Mouse (Mus musculus): ENCODE data around the gene Tmem238.
"Not testable (repeated sequence)": the region's sequence is repeated elsewhere in the genome, so short reads cannot be mapped to it uniquely, and the experiment has no call there.

Tmem238 gene

DNA sequence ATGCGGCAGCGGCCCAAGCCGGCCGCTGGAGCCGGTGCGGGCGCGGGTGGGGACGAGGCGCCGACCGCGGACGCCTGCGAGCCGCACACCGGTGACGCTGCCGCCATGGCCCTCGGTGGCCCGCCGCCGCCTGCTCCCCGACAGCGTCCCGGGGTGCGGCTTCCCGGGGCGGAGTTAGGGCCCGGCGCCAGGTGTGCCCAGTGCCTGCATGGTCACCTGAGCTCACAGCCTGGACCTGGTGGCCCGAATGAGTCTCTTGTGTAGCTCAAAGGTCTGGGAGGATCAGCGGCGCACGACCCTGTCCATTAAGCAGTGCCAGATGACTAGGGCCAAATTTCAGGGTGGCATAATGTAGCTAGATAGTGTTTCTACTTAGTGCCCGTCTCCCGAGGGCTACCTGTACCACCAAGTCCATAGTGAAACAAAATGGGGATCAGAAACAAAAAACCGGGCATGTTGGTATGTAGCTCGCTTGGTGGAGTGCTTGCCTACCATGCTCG lies at the start of gene Tmem238:
Gene Tmem238 (minus strand): TSS at position 221 of the 500 bp plus-strand sequence.
- DNase-seq, result peak in 1 of 2 experiments; percentile 57

DNA sequence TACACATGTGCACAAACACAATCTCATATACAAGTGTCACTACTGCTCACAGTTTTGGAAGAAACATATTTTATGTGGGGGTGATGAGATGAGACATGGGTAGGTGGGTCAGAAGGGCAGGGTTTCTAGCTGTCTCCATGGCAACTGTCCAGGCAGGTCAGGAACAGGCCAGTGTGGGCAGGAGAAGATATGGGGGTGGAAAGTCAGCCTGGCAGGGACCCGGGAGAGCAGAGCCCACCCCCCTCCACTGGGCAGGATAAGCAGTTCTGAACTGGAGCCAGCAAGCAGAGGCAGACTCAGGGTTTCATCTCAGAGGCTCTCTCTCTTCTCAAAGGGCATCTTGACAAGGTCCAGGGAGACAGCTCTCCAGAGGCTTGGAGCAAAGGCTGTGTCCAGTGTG lies 48.2 kb upstream of the Tmem238 start:
- no peak for DNase-seq

DNA sequence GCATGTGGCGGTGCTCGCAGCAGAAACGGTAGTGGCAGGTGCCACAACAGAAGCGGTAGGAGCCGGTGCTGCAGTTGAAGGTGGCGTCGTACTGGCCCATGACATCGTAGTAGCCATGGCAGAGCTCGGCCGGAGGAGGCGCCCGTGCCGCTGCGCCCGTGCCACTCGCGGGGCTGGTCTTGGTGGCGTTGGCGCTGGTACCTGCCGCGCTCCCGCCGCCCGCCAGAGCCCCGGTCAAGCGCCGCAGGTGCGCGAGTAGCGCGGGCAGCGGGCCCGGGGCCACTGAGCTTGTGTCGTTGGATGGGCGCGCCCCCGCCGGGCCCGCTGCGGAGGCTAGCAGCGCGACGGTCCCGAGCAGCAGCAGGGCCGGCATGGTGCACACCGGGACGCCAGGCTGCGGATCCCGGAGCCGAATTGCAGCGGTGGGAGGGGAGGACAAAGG lies 46.9 kb upstream of the Tmem238 start:
- DNase-seq, result peak; percentile 58 to 67

DNA sequence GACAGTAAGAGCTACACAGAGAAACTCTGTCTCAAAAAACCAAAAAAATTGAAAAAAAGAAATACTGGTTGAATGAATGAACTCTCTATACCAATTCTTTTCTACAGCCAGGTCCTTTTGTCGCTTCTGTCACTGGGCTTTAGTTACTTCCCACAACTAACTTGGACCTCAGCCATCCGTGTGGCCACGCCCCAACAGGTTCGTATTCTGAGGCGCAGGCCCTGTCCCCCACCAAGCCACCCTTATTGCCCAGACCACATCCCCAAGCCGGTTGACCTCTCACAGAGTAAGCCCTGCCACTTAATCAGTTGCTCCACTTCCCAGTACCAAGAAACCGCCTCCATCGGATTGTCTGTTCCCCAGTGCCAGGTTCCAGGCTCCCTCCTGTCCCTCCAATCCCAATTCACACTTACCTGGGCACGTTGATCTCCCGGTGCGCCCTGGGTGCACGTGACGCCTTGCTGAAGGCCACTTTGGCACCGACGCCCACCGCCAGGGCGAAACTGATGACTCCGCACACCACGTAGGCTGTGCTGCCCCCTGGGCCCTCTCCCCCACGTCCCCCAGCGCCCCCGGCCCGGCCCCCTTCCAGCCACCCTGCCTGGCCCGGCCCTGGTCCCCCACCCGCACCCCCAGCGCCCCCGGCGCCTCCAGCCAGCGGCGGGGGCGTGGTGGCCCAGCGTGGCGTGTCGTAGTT lies 46.3 kb upstream of the Tmem238 start:
- DNase-seq, result peak in 1 of 2 experiments; percentile 26

DNA sequence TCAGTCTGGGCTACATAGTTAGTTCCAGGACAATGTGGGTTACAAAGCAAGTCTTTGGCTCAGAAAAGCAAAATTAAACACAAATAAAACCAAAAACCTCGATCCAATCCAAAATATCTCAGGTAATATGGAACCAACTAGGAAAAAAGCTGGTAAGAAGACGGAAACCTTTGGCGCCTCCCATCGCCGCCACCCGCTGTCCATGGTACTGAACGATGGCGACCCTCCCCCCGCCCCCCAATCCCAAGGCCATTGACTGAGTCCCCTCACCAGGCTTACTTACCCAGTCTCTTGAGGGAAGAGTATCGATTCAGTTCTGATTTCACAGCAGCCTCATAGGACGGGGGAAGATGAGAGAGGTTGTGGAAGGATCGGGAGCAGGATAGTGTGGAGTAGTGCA lies 41.0 kb upstream of the Tmem238 start:
- DNase-seq, result no peak

DNA sequence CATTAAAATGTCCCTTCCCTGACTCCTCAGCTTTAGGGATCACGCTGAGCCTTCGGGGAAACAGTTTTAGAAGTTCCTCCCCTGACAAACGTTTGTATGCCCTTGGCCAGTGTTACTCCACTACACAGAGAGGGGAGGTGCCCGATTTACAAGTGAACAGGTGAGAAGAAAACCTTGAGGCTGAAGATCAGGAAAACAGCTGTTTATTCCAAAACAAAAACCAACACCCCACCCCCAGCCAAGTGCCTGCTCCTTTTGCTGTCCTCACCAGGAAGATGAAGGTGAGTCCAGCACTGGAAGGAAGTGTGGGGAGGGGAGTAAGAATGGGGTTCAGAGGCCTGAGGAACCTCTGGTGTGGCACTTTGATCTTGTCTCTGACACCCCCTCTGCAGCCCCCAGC lies 35.9 kb upstream of the Tmem238 start:
- no peak for DNase-seq

DNA sequence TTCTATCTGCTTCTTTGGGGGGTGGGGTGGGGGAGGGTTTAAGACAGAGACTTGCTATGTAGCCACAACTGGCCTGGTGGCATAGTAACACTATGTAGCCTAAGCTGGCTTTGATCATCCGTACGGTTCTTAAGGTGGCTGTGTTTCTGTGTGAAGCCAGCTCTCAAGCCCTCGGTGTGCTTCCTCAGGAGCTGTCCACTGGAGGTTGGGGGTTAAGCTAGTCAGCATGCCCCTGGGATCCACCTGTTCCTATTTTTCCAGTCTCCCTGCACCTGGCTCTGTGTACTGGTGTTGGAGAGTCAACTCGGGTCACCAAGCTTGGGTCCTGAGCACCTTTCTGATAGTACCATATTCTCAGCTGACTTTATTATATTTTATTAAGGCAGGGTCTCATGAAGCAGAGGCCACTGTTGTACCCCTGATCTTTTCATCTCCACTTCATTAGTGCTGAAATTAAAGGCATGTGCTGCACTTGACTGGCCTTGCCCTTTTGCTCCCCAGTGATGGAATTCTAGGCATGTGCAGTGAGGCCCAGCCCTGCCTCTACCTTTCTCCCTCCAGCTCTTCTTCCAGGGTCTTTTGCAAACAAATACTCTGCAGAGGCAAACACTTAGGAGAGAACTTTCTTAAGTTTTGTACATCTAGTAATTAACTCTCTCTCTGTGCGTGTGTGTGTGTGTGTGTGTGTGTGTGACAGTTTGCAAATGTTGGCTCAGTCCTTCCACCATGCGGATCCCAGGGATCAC lies 32.9 kb upstream of the Tmem238 start:
- DNase-seq, result no peak

DNA sequence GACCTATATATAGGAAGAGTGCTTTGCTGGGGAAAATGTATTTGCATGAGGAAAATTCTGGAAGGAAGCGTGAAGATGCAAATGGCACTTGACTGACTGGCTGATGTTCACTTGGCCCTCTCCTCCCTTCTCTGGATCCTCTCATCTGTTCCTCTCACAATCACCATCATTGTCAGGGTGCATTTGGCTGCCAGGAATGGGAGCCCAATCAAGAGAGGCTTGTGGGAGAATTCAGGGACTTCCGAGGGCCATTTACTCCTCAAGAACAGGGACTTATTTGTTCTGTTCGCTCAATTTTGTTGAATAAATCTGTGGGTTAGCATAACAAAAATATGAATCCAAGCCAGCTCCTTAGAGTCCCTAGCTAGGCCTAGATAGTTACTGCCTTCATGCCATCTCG lies 32.2 kb upstream of the Tmem238 start:
- DNase-seq, result no peak

DNA sequence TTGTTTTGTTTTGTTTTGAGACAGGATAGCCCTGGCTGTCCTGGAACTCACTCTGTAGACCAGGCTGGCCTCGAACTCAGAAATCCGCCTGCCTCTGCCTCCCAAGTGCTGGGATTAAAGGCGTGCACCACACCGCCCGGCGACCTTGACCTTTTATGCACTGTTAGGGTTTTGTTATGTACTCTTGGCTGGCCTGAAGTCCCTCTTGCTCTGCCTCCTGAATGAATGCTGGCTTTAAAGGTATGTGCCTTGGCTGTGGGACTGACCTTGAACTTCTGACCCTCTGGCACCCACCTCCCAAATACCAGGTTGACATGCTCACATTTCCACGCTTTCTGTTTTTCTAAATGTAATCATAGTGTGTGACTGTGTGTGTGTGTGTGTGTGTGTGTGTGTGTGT lies 31.5 kb upstream of the Tmem238 start:
- DNase-seq, result not testable (repeated sequence)

DNA sequence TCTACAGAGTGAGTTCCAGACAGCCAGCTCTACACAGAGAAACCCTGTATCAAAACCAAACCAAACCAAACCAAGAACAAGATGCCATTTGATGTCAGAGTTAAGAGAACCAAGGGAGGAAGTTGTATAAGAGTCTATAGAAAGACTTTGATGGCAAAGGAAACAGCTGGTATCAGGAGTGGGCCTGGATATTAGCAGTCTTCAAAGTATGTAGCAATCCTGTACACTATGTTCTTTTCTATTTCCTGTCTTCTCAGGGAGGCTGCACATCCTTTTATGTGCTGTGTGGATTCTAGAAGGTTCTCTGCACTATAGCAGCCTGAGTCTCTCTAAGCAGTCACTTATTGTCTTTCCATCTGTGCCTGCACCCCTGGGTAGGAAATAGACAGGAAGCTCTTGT lies 27.1 kb upstream of the Tmem238 start:
- DNase-seq, result no peak

DNA sequence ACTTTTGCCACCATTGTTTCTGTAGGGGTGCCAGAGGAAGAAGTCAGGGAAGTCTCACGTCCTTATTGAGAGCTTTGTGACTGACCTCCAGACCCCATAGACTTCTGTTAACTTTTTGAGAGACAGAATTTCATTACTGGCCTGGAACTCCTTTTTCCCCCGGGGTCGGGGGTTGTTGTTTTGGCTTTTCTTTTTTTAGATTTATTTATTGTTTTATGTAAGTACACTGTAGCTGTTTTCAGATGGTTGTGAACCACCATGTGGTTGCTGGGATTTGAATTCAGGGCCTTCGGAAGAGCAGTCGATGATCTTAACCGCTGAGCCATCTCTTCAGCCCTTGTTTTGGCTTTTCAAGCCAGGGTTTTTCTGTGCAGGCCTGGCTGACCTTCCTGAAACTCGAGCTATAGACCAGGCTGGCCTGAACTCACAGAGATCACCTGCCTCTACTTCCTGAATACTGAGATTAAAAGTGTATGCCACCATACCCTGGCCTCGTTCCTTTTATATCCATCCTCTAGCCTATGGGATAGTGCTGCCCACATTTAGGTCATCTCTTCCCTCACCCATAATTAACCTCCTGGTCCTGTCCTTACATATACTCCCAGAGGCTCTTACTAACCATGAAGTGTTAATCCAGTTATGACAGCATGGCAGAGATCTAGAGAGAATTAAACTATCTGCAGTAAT lies 23.8 kb upstream of the Tmem238 start:
- DNase-seq, result no peak

DNA sequence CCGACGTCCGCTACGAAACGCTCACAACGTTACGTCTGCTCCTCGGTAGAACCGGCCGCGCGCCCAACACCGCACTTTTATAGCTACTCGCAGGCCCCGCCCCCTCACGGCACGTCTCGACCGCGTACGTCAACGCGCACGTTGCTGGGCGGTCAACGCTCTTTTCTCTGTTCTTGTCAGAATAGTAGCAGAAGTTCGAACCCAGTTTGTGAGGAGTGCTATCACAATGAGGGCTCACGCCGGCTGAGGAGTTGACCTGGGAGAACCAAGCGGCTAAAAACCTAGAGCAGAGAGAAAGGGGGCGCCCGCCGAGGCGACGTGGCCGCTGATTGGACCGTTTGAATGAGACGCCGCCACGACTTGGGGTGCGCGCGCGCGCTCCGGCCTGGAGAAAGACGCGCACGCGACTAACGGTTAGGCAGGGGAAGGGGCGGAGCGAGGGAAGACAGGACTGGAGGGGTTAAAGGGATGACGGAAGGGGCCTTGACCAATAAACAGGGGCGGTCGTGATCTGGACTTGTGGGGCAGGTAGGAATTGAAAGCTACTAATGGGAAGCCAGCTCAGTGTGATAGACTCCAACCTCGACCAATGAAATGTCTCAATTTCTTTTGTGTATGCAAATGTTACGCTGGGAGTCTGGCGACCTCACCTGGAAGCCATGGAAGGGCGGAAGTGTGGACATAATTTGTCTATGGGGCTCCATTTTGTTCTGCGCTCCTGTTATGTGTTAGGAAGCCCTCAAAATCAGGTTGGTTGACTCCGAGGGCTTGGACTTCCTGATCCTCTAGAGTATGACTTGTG lies 23.0 kb upstream of the Tmem238 start, which contains the start of gene Ube2s:
Gene Ube2s (minus strand): TSS at position 288 of the 802 bp plus-strand sequence.
- DNase-seq, result peak; percentile 97 to 98

DNA sequence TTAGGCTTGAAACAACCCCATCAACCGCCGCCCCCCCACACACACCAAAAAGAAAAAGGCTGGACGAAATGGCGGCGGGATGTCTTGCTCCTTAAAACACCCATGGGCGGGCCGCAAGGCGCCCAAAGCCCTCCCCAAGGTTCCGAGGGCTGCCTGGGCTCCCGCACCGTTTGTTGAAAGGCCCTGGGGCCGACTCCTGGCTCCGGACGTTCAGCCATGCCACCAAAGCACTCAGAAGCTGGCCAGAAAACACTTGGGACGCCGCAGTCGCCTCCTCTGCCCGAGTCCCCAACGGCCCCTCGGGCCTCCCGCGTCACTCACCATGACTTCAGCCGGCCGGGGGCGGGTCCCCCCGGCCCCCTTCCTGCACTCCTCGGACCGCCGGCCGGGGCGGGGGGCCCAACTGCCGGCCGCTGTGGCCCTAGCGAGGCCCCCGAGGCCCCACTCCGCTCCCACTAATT lies 22.4 kb upstream of the Tmem238 start:
- no peak for DNase-seq

DNA sequence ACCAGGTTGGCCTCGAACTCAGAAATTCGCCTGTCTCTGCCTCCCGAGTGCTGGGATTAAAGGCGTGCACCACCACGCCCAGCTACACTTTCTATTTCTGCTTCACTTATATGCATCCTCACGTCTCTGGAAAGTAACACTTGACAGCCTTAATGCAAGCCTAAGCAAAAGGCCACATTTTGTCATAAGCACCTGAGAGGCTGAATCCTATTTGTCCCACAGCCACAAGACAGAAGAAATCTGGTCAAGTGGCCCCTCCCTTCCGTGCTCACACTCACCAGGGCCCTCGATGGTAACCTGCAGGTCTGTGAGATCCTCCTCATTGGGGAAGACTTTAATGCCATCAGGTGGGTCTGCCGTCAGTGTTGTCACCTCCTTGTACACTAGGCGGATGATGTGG lies 21.7 kb upstream of the Tmem238 start:
- not testable (repeated sequence) for DNase-seq

DNA sequence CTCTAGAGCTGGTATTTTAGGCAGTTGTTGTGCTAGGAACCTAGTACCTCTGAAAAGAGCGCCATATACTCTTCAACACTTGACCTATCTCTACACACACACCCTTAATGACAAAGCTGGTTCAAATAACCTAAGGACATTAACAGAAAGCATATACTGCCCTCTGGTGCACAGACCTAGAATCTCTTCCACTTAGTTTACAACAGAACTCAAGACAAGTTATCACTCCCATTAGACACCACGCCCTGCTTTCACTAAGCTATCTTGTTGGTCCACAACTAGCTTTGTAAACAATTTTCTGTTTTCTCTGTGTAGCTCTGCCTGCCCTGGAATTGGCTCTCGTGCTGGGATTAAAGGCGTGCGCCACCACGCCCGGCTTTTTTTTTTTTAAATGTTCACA lies 17.3 kb upstream of the Tmem238 start:
- DNase-seq, result peak in 1 of 2 experiments; percentile 23

DNA sequence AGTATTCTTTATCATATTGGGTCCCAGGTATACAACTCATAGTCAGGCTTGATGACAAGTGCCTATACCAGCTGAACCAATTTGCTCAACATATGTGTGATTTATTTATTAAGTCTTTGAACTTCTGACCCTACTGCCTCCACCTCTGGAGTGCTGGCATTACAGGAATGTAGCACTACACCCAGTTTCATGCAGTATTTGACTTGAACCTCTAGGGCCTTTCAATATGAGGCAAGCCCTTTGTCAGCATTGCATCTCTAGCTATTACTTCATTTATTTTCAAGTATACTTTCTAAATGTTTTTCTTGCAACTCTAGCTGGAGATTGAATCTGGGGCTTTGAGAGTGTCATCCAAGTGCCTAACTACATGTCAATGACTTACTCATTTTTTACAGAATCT lies 12.8 kb upstream of the Tmem238 start:
- no peak for DNase-seq

DNA sequence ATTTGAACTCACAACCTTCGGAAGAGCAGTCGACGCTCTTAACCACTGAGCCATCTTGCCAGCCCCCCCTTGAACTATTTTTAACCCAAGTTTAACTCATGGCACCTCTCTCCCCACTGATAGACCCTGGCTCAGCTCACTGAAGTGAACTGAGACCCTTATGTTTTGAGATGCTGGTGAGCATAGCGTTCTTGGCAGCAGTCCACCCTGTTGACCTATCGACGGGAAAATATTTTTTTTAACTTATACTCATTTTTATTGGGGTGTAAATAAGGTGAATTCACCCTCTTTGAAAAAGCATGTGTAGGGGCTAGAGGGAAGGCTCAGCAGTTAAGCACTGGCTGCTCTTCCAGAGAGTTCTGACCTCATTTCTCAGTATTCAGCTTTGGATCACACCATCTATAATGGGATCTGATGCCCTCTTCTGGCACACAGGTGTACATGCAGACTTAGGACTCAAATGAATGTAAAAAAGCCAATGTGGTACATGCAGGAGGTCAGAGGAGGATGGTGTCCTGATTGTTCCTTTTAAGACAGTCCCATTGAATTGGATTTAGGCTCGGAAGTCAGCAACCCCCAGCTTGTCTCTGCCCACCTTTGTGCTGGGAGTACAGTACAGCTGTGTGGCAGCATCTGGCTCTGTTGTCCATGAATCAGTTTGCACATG lies 6.4 kb upstream of the Tmem238 start:
- DNase-seq, result no peak

DNA sequence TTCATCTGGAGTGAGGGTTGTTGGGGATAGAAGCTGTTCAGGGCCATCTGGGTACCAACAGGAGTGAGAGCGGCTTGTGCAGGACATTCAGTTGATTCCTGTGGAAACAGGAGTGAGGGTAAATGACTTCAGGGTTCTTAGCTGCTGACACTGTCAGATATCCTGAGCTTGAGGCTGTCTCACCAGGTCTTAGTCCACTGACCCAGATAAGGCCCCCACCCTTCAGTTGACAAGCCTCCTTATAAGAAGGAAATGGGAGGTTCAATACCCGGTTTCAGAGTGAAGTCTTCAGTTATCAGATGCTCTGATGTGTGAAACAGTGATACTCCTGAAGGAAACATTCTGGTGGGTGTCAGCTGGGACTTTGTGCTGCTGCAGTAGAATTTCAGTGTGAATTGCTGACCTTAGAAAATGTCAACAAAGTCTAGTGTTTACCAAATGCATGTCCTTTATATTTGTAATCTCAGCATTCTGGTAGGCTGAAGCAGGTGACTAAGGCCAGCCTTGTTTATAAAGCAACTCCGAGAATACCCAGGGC lies 5.2 kb upstream of the Tmem238 start:
- DNase-seq, result no peak

DNA sequence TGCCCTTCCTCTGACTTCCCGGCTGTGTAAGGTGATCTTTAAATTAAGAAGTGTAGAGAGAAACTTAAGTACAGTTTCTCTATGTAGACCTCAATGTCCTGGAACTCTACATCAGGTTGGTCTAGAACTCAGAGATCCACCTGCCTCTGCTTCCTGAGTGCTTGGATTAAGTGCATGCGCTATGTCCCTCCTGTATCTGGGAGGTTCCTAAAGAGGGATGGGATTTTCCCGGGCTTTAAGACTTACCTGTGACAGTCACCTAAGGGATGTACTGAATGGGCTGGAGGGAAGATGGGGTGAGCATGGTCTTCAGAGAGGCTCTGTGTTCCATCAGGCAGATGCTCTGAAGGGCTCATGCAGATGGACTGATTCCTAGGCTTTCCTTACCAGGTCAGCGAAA lies 4.2 kb upstream of the Tmem238 start:
- no peak for DNase-seq

DNA sequence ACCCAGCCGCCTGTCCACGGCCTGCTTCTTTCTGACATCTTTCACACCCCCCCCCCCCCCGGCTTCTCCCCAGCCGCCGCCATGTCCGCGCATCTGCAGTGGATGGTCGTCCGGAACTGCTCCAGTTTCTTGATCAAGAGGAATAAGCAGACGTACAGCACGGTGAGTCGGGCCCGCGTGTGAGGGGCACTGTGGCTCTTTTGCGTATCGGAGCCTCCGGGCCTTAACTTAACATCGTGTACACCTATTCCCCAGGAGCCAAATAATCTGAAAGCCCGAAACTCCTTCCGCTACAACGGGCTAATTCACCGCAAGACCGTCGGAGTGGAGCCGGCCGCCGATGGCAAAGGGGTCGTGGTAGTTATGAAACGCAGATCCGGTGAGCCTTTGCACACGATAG lies 3.8 kb upstream of the Tmem238 start:
- peak in 1 of 2 experiments; percentile 20 for DNase-seq

Measured in spleen, adult 18-20 months (tissue).